Mouse (Mus musculus) kidney, postnatal 0 days (tissue): ENCODE results near the gene Zfhx3. TPM values are rescaled to one million over a fixed set of nuclear protein-coding genes. Genes with fewer than 3 reads are reported as not detected.

ENCODE experiments used
- ATAC-seq: fragments of 200-750 bp; cut with Nextera tagmentation; replicated peaks from 2 replicates; pipeline ENCODE4 v1.8.0; 2017; ENCODE audit warnings: low read depth, moderate number of reproducible peaks, moderate TSS enrichment, moderate library complexity; ENCODE audit not compliant: low FRiP score
- DNase-seq: peaks from one replicate; pipeline ENCODE4 v3.0.0-alpha.2; 2016; ENCODE audit warnings: low spot score
- H3K27ac ChIP-seq: fragments of 300-500 bp; sonication (generic); 2 replicates; pipeline ENCODE4 v1.5.1; 2014; ENCODE audit warnings: mild to moderate bottlenecking
- H3K27me3 ChIP-seq: fragments of 300-500 bp; sonication (generic); 2 replicates; pipeline ENCODE4 v1.6.1; 2014; ENCODE audit warnings: low read length, mixed read lengths; ENCODE audit not compliant: insufficient read depth
- H3K36me3 ChIP-seq: fragments of 300-500 bp; sonication (generic); 2 replicates; pipeline ENCODE4 v1.6.1; 2014; ENCODE audit warnings: low read length, mixed read lengths; ENCODE audit not compliant: insufficient read depth
- H3K4me1 ChIP-seq: fragments of 300-500 bp; sonication (generic); replicated peaks from 2 replicates; pipeline ENCODE4 v1.6.1; 2014; ENCODE audit warnings: antibody characterized with exemption, low read length, mixed read lengths; ENCODE audit not compliant: insufficient read depth
- H3K4me2 ChIP-seq: fragments of 300-500 bp; sonication (generic); 2 replicates; pipeline ENCODE4 v1.6.1; 2014; ENCODE audit warnings: mild to moderate bottlenecking, low read length, moderate library complexity, mixed read lengths
- H3K4me3 ChIP-seq: fragments of 300-500 bp; sonication (generic); replicated peaks from 2 replicates; pipeline ENCODE4 v1.5.1; 2014; ENCODE audit warnings: low read depth, low read length
- H3K9ac ChIP-seq: fragments of 300-500 bp; sonication (generic); 2 replicates; pipeline ENCODE4 v1.6.1; 2014; ENCODE audit warnings: low read depth, low read length
- H3K9me3 ChIP-seq: fragments of 300-500 bp; sonication (generic); replicated peaks from 2 replicates; pipeline ENCODE4 v1.6.1; 2016; ENCODE audit warnings: low read length, inconsistent platforms, mixed read lengths
- CTCF ChIP-seq: IDR thresholded peaks from 2 replicates; pipeline ENCODE4 v1.5.1; 2016; ENCODE audit warnings: antibody characterized with exemption, low read depth, mild to moderate bottlenecking, moderate library complexity
- WGBS: fragments of 180-500 bp; shearing (Covaris S2); extraction: QIAGEN DNeasy Blood & Tissue Kit; methylation state at CpG from one replicate; pipeline ENCODE4 v1.1.7; 2014; 5-methylcytosine and 5-hydroxymethylcytosine counted together
- polyA plus RNA-seq: library from polyadenylated mRNA; unstranded; fragments of >200 nt; fragmentation: Nextera tagmentation; extraction: Ambion mirVana; gene quantifications from 2 replicates; pipeline ENCODE4 v1.2.1, GENCODE M21; 2015

Gene Zfhx3
- polyA plus RNA-seq, 1 experiment from 2014 or later = 5.0 TPM

DNA sequence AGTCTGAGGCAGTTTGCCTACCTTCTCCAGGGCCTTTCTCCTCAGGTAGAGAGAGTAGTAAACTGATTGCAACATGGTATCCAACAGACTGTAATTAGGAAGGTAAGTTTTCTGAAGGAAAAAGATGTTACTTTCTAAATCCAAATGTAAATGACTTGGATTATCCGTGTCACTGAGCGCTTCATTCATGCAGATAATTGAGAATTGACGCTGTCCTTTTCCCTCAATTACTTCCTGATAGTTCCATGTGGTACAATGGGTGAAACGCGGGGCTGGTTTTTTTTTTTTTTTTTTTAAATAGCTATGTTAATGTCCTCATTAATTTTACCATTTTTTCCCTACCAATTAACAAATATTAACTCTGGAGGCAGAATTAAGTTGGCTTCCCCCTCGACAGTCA is 896.3 kb downstream of the Zfhx3 start:
- H3K27me3 ChIP-seq = no peaks in the 10 kb centered on the region
- H3K4me2 ChIP-seq = no peak overlapping the region
- H3K27ac ChIP-seq = no peak overlapping the region
- TF ChIP-seq CTCF = no peak
- DNase-seq (no peak), ATAC-seq (no peak)
- no peak overlapping the region for H3K9ac ChIP-seq
- H3K4me1 ChIP-seq = peaks cover 4% of the 10 kb centered on the region; the same call in 1 of the 2 replicates
- 66% methylated on average over 6 of the region's 6 CpGs for WGBS
- H3K9me3 ChIP-seq = no peaks in the 10 kb centered on the region
- H3K4me3 ChIP-seq = no peak overlapping the region
- H3K36me3 ChIP-seq = no peaks in the 10 kb centered on the region

- no peak overlapping the region for H3K4me2 ChIP-seq
- no peaks in the 10 kb centered on the region for H3K36me3 ChIP-seq
- 93% methylated on average over 4 of the region's 5 CpGs for WGBS
- no peak overlapping the region for H3K4me3 ChIP-seq
- ATAC-seq (no peak), DNase-seq (no peak)
- peaks cover 8% of the 10 kb centered on the region; the same call in 1 of the 2 replicates for H3K4me1 ChIP-seq
- no peak overlapping the region for H3K27ac ChIP-seq
- H3K9ac ChIP-seq = no peak overlapping the region
- no peaks in the 10 kb centered on the region for H3K27me3 ChIP-seq
- no peak for TF ChIP-seq CTCF
- H3K9me3 ChIP-seq = no peaks in the 10 kb centered on the region
These were observed 899.9 kb downstream of the Zfhx3 start for GRCm38 (mm10) chr8:108842307-108842706.

DNA sequence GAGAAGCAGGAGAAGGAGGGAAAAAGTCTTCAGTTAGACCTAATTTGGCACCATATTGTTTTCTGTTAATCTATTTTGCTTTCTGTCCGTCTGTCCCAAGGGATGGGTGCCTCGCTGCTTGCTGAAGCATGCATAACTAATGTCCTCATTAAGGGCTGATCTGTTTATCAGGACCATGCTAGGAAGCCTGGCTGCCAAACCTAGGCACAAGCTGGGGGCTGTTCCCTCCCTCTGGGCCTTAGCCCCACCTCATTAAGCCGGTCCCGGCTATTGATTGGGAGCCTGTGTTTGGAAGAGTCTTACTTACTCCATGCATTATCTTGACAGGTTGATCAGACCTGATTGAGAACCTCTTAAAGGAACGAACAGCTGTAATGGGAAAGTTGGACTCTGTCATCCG is 903.7 kb downstream of the Zfhx3 start:
- no peak for TF ChIP-seq CTCF
- H3K27me3 ChIP-seq = no peaks in the 10 kb centered on the region
- WGBS = 66% methylated on average over 6 of the region's 6 CpGs
- no peak overlapping the region for H3K4me2 ChIP-seq
- DNase-seq (no peak), ATAC-seq (no peak)
- H3K9me3 ChIP-seq = no peaks in the 10 kb centered on the region
- H3K4me1 ChIP-seq = 0 out of 2 replicates have a peak, but pooled peaks cover 4% of the 10 kb centered on the region
- H3K27ac ChIP-seq = no peak overlapping the region
- no peaks in the 10 kb centered on the region for H3K36me3 ChIP-seq
- H3K9ac ChIP-seq = no peak overlapping the region
- no peak overlapping the region for H3K4me3 ChIP-seq

GRCm38 (mm10) chr8:108846827-108847226 is 904.4 kb downstream of the Zfhx3 start:
- Histone ChIP-seq H3K27me3 (no peaks in the 10 kb centered on the region), H3K4me3 (no peak overlapping the region), H3K27ac (no peak overlapping the region), H3K9me3 (no peaks in the 10 kb centered on the region), H3K4me1 (0 out of 2 replicates have a peak, but pooled peaks cover 4% of the 10 kb centered on the region), H3K4me2 (no peak overlapping the region), H3K9ac (no peak overlapping the region), H3K36me3 (no peaks in the 10 kb centered on the region)
- no peak for TF ChIP-seq CTCF
- ATAC-seq (no peak), DNase-seq (no peak)
- WGBS = 48% methylated on average over 11 of the region's 11 CpGs

DNA sequence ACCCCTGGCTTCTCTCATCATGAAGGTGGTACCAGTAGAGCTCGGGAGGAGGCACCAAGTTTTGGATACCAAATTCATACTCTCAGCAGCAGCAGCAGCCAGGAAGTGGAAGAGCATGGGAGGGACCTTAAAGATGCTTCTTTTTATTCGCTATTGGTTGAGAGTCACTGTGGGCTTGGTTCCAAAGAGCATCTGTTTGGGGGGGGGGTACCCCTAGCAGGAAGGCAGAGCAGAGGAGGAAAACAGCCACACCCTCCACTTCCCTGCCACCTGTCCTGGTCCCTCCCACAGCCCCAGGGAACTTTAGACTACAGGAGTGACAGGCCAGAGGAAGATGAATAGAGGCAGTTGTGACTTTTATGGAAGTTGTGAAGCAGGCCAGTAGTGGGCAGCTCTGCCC is 904.9 kb downstream of the Zfhx3 start:
- peak; percentile 48 for DNase-seq
- Histone ChIP-seq H3K9ac (no peak overlapping the region), H3K27me3 (no peaks in the 10 kb centered on the region), H3K4me2 (no peak overlapping the region), H3K4me3 (no peak overlapping the region), H3K9me3 (no peaks in the 10 kb centered on the region), H3K36me3 (no peaks in the 10 kb centered on the region), H3K4me1 (0 out of 2 replicates have a peak, but pooled peaks cover 4% of the 10 kb centered on the region), H3K27ac (no peak overlapping the region)
- 0 out of 2 replicates have a peak, but pooled peaks have one; percentile 14 for TF ChIP-seq CTCF
- 44% methylated on average over 2 of the region's 2 CpGs for WGBS
- peak; percentile 36; the same call in 1 of the 2 replicates for ATAC-seq

DNA sequence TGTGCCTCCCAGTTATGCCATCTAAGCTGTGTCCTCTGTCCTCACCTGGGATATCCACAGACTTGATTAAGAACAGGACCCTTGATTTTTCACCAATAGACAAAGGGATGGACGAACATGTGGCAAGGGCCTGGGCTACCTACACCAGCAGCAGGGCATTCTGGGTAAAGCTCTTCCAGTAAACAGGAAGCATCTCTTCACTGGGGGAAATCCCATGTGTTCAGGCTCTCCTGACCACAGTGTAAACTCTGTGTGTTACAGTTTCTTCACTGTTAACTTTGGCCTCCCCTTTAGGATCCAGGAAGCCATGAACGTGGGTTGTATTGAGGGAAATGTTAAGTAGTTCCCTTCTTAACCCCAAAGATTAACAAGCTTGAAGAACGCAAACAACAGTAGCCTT is 906.0 kb downstream of the Zfhx3 start:
- no peaks in the 10 kb centered on the region for H3K36me3 ChIP-seq
- no peaks in the 10 kb centered on the region for H3K9me3 ChIP-seq
- 62% methylated on average over 3 of the region's 3 CpGs for WGBS
- ATAC-seq (no peak), DNase-seq (no peak)
- no peak overlapping the region for H3K9ac ChIP-seq
- no peak overlapping the region for H3K4me3 ChIP-seq
- no peak overlapping the region for H3K4me2 ChIP-seq
- no peaks in the 10 kb centered on the region for H3K27me3 ChIP-seq
- H3K4me1 ChIP-seq = 0 out of 2 replicates have a peak, but pooled peaks cover 4% of the 10 kb centered on the region
- no peak overlapping the region for H3K27ac ChIP-seq
- TF ChIP-seq CTCF = no peak

DNA sequence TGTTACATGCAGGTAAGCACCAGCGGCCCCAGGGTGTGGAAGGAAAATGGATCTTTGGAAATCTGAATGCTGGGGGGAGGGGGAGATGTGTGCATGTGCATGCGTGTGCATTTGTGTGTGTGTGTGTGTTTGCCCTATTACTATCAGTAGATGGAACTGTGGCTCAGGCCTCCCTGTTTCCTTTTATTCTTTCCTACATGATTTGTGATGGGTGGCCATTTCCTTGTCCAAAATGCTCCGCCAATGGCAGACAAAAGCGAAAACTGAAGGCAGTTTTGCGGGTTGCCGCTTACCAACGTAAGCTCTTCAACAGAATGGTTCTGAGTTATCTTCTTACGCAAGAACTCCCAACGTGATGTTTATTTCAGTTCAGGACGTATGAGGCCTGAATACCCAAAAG is 910.6 kb downstream of the Zfhx3 start:
- Histone ChIP-seq H3K9ac (no peak overlapping the region), H3K4me3 (no peak overlapping the region), H3K27me3 (no peaks in the 10 kb centered on the region), H3K9me3 (no peaks in the 10 kb centered on the region), H3K4me2 (no peak overlapping the region), H3K27ac (peak overlapping the region; percentile 37), H3K36me3 (peaks cover 5% of the 10 kb centered on the region; the same call in 1 of the 2 replicates), H3K4me1 (no peaks in the 10 kb centered on the region)
- no peak for ATAC-seq
- TF ChIP-seq CTCF = no peak
- WGBS = 78% methylated on average over 10 of the region's 10 CpGs
- no peak for DNase-seq
